Mouse (Mus musculus) erythroblast, embryonic 14.5 days (primary cell): Measurements from ENCODE around the gene Fam83g.

ENCODE experiments used
- GATA1 ChIP-seq: IDR thresholded peaks from 2 replicates; pipeline ENCODE4 v1.6.1; 2012; ENCODE audit warnings: low read length, inconsistent platforms, mixed read lengths
- TAL1 ChIP-seq: IDR thresholded peaks from 3 replicates; pipeline ENCODE4 v1.6.1; 2012; ENCODE audit warnings: low read length, inconsistent platforms, mixed read lengths

- TF ChIP-seq TAL1 (no peak), GATA1 (no peak)
Measured at GRCm38 (mm10) chr11:61743768-61744167, 59.9 kb downstream of the Fam83g start.
